ENCODE assay signal across 8 mouse cellular contexts in genomic region chr17:46484461-46484875, GRCm38 (mm10). TPM values are rescaled to one million over a fixed set of nuclear protein-coding genes. Genes with fewer than 3 reads are reported as not detected.
A peak's percentile ranks its signal among the peaks of the same experiment; 100 is the strongest.
DNase-seq lines count a peak whose midpoint lies in the region; ATAC-seq and TF ChIP-seq lines count a peak whose summit lies in the region.
"Had no signal": no experiment of that assay in that cellular context is flagged by ENCODE, and none has a peak within 500 bp of the region (broad histone marks: within the 10 kb centered on the region; RNA-seq: fewer than 3 reads in every experiment).

No protein-coding gene starts in this region.

- TF ChIP-seq POLR2A in olfactory bulb, adult 2 months (IDR thresholded peaks at IDR 0.05; ENCODE audit: insufficient read depth, low read depth, low read length) = no peak

- peak overlapping the region; percentile 57 for H3K4me2 ChIP-seq in intestine, postnatal 0 days (replicated peaks; ENCODE audit: low read depth)

- H3K27ac ChIP-seq in intestine, postnatal 0 days (ENCODE audit: low read depth, low read length) = no peak overlapping the region
- no peak overlapping the region for H3K27ac ChIP-seq in olfactory bulb, adult 2 months (ENCODE audit: insufficient read depth, low read depth, low read length)
- H3K27ac ChIP-seq: embryonic facial prominence, embryonic 13.5 days had no signal

- peak; percentile 49 for TF ChIP-seq CTCF in intestine, postnatal 0 days (IDR thresholded peaks at IDR 0.05; ENCODE audit: low read depth)
- TF ChIP-seq CTCF in olfactory bulb, adult 2 months (IDR thresholded peaks at IDR 0.05; ENCODE audit: insufficient read depth, low read depth, low read length) = no peak

- H3K4me1 ChIP-seq in intestine, postnatal 0 days (replicated peaks; ENCODE audit: control insufficient read depth, insufficient read depth, low read length) = no peaks in the 10 kb centered on the region
- peaks cover 29% of the 10 kb centered on the region for H3K4me1 ChIP-seq in olfactory bulb, adult 2 months (ENCODE audit: control insufficient read depth, insufficient read depth, low read length)

- no peaks in the 10 kb centered on the region for H3K36me3 ChIP-seq in intestine, postnatal 0 days (ENCODE audit: control insufficient read depth, insufficient read depth)
- H3K36me3 ChIP-seq: embryonic facial prominence, embryonic 13.5 days had no signal

- peak overlapping the region; percentile 32; the same call in 1 of the 2 replicates for H3K4me3 ChIP-seq in intestine, postnatal 0 days (ENCODE audit: low read depth, low read length)
- peak overlapping the region; percentile 63 for H3K4me3 ChIP-seq in olfactory bulb, adult 2 months (ENCODE audit: insufficient read depth, low read depth, low read length)

- ATAC-seq in common myeloid progenitor, adult 5-6 weeks (replicated peaks; ENCODE audit: low read depth, poor library complexity, severe bottlenecking) = peak; percentile 63
- no peak for ATAC-seq in intestine, postnatal 0 days

- peaks cover 67% of the 10 kb centered on the region for H3K27me3 ChIP-seq in intestine, postnatal 0 days (replicated peaks; ENCODE audit: control insufficient read depth, insufficient read depth, low read length)

- no peak overlapping the region for H3K9ac ChIP-seq in intestine, postnatal 0 days (ENCODE audit: low read depth, low read length)
- H3K9ac ChIP-seq: embryonic facial prominence, embryonic 13.5 days had no signal

- H3K9me3 ChIP-seq in intestine, postnatal 0 days (ENCODE audit: control insufficient read depth) = no peaks in the 10 kb centered on the region
- H3K9me3 ChIP-seq: embryonic facial prominence, embryonic 13.5 days had no signal

- WGBS in intestine, postnatal 0 days = 22% methylated on average over 6 of the region's 6 CpGs
- 8% methylated on average over 6 of the region's 6 CpGs for WGBS in olfactory bulb, adult 2 months

- DNase-seq in spleen, adult 18-20 months = peak; percentile 15 to 39
- DNase-seq in spleen, postnatal 4 days (ENCODE audit: low spot score in 2 of 2) = no peak
- DNase-seq in thymus, adult 18-20 months = no peak
- no peak for DNase-seq in urinary bladder, adult 18-20 months (ENCODE audit: low spot score in 2 of 2)

RNA-seq across cellular contexts. Expression of gene Ttbk1, which starts 3.0 kb away (rescaled TPM):
- not detected in 2 replicates for total RNA-seq in common myeloid progenitor, adult 5-6 weeks (2017)
- 0.09 and 0.16 TPM in 2 replicates for polyA plus RNA-seq in intestine, postnatal 0 days (2015; fragmentation: Nextera tagmentation; extraction: Ambion mirVana)
- polyA plus RNA-seq in olfactory bulb, adult 2 months (2012; ENCODE audit: insufficient read depth, insufficient read length, low replicate concordance, missing spikeins) = not detected in 2 replicates

RNA-seq across cellular contexts. Expression of gene Dnph1, which starts 12.0 kb away (rescaled TPM):
- 13.3 and 14.5 TPM in 2 replicates for total RNA-seq in common myeloid progenitor, adult 5-6 weeks (2017)
- polyA plus RNA-seq in intestine, postnatal 0 days (2015; fragmentation: Nextera tagmentation; extraction: Ambion mirVana) = 10.9 and 11.1 TPM in 2 replicates
- polyA plus RNA-seq in olfactory bulb, adult 2 months (2012; ENCODE audit: insufficient read depth, insufficient read length, low replicate concordance, missing spikeins) = not detected in 2 replicates

RNA-seq across cellular contexts. Expression of gene Slc22a7, which starts 46.2 kb away (rescaled TPM):
- total RNA-seq in common myeloid progenitor, adult 5-6 weeks (2017) = not detected in 2 replicates
- not detected in 2 replicates for polyA plus RNA-seq in intestine, postnatal 0 days (2015; fragmentation: Nextera tagmentation; extraction: Ambion mirVana)
- not detected in 2 replicates for polyA plus RNA-seq in olfactory bulb, adult 2 months (2012; ENCODE audit: insufficient read depth, insufficient read length, low replicate concordance, missing spikeins)
- polyA plus RNA-seq: embryonic facial prominence, embryonic 13.5 days had no signal

RNA-seq across cellular contexts. Expression of gene Crip3, which starts 55.7 kb away (rescaled TPM):
- not detected in 2 replicates for total RNA-seq in common myeloid progenitor, adult 5-6 weeks (2017)
- polyA plus RNA-seq in intestine, postnatal 0 days (2015; fragmentation: Nextera tagmentation; extraction: Ambion mirVana) = 0.12 TPM in 1 of 2 replicates, not detected in the other
- polyA plus RNA-seq in olfactory bulb, adult 2 months (2012; ENCODE audit: insufficient read depth, insufficient read length, low replicate concordance, missing spikeins) = not detected in 2 replicates

Comparison
In these comparisons a context has a peak if more than half of its experiments do, and no peak if none do; other contexts are left out.
1. DNase-seq: peak in spleen, adult 18-20 months (2 of 2); none in spleen, postnatal 4 days (0 of 2), thymus, adult 18-20 months (0 of 2) and urinary bladder, adult 18-20 months (0 of 2).
2. RNA of gene Ttbk1, which starts 3.0 kb away (polyA plus RNA-seq): not detected in olfactory bulb, adult 2 months; 0.09 to 0.16 TPM in intestine, postnatal 0 days; every median in the first group is over 10 times any median in the second.
3. RNA of gene Dnph1, which starts 12.0 kb away (polyA plus RNA-seq): 10.9 to 11.1 TPM in intestine, postnatal 0 days; not detected in olfactory bulb, adult 2 months; every median in the first group is over 10 times any median in the second.